Mouse (Mus musculus) ES-E14 (cell line): ENCODE measurements around the gene Gm16181. TPM values are rescaled to one million over a fixed set of nuclear protein-coding genes. Genes with fewer than 3 reads are reported as not detected.
A peak's percentile ranks its signal among the peaks of the same experiment; 100 is the strongest.

ENCODE experiments used
- DNase-seq: peaks from one replicate; pipeline ENCODE4 v3.0.0-alpha.2; 2013; ENCODE audit warnings: low read depth, low spot score
- H3K27ac ChIP-seq: 2 replicates; pipeline ENCODE4 v1.5.1; 2012; ENCODE audit warnings: low read depth, mild to moderate bottlenecking, low read length, moderate library complexity, mixed read lengths; ENCODE audit not compliant: poor library complexity, insufficient read depth, severe bottlenecking
- H3K36me3 ChIP-seq: 2 replicates; pipeline ENCODE4 v1.6.1; 2012; ENCODE audit warnings: mild to moderate bottlenecking, low read length, moderate library complexity, mixed read lengths; ENCODE audit not compliant: control insufficient read depth, poor library complexity, insufficient read depth, severe bottlenecking
- H3K4me1 ChIP-seq, 2 experiments: fragments of 150-350 bp in 1 of 2; sonication (generic) in 1 of 2; 2 replicates each; pipeline ENCODE4 v1.6.1; 2012; ENCODE audit warnings: low read length in 2 of 2, mild to moderate bottlenecking in 1 of 2, mixed read lengths in 1 of 2; ENCODE audit not compliant: control insufficient read depth in 2 of 2, insufficient read depth in 2 of 2, poor library complexity in 1 of 2
- H3K4me3 ChIP-seq, 2 experiments: fragments of 150-350 bp in 1 of 2; sonication (generic) in 1 of 2; 2 replicates each; pipeline ENCODE4 v1.5.1; 2012; ENCODE audit warnings: low read length in 2 of 2, low read depth in 1 of 2, mild to moderate bottlenecking in 1 of 2, mixed read lengths in 1 of 2; ENCODE audit not compliant: insufficient read depth in 1 of 2, poor library complexity in 1 of 2, severe bottlenecking in 1 of 2
- H3K9ac ChIP-seq: 2 replicates; pipeline ENCODE4 v1.6.1; 2012; ENCODE audit warnings: low read depth, mild to moderate bottlenecking, low read length, mixed read lengths; ENCODE audit not compliant: poor library complexity, insufficient read depth, severe bottlenecking
- H3K9me3 ChIP-seq: fragments of 150-350 bp; sonication (generic); 2 replicates; pipeline ENCODE4 v1.6.1; 2012; ENCODE audit warnings: low read depth, mild to moderate bottlenecking, low read length; ENCODE audit not compliant: control insufficient read depth, insufficient read depth
- CHD2 ChIP-seq: IDR thresholded peaks from 2 replicates; pipeline ENCODE4 v1.6.1; 2014; ENCODE audit warnings: mild to moderate bottlenecking, low read depth, low read length, inconsistent platforms
- HCFC1 ChIP-seq: IDR thresholded peaks from 2 replicates; pipeline ENCODE4 v1.6.1; 2012; ENCODE audit warnings: low read length, inconsistent platforms, borderline replicate concordance; ENCODE audit not compliant: insufficient read depth
- MAFK ChIP-seq: IDR thresholded peaks from 2 replicates; pipeline ENCODE4 v1.6.1; 2014; ENCODE audit warnings: mild to moderate bottlenecking, low read depth, low read length, inconsistent platforms; ENCODE audit not compliant: insufficient read depth
- ZC3H11A ChIP-seq: IDR thresholded peaks from 2 replicates; pipeline ENCODE4 v1.6.1; 2012; ENCODE audit warnings: low read depth, mild to moderate bottlenecking, inconsistent platforms, low read length, borderline replicate concordance
- ZNF384 ChIP-seq: IDR thresholded peaks from 2 replicates; pipeline ENCODE4 v1.6.1; 2012; ENCODE audit warnings: low read depth, low read length, inconsistent platforms
- in situ Hi-C, 2 experiments: fragments of 600-800 bp; cut with MboI; formaldehyde crosslinking; loops; one replicate each; pipeline ENCODE4 v1.15.1; 2025; ENCODE audit warnings: low sequenced_read_pairs in 2 of 2, inconsistent platforms in 1 of 2; ENCODE audit not compliant: unreplicated experiment in 2 of 2
- total RNA-seq: library from RNA; depleted of rRNA; stranded (reverse); fragments of 300-350 nt; gene quantifications from 2 replicates; pipeline ENCODE4 v1.2.3, GENCODE M21; 2012

Gene Gm16181
- total RNA-seq, 1 experiment: not detected

DNA sequence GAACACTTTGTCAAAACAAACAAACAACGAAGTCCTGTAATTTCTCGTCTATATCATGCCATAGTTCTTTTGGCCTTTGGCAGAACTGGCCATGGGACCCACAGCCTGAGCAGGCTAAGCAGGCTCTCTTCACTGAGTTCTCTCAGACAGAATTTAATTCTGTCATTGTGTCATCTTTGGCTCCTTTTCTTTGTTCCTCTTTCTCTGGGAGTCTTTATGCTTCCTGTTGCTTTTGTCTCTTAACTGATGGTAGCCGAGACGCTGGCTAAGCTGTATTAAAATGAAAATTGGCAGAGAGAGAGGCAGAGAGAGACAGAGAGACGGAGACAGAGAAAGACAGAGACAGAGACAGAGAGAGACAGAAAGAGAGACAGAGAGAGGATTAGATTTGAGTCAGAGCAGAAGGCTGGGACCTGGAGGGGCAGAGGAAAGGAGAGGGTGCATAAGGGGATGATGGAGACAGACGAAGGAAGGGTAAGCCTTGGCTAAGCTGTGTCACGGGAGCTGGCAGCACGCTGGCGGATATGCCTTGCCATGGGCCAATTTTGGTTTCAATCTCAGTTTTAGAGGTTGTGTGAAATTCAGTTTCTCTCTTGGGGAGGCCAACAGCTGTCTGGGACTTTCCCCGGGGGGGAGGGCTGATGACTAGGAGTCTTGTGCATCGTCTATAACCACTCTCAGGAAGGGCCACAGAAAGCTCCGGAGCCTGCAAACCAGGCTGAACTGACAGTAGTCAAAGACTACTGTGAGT lies 10.7 kb upstream of the Gm16181 start:
- H3K36me3 ChIP-seq: no peaks in the 10 kb centered on the region
- no peak overlapping the region for H3K27ac ChIP-seq
- no peak for DNase-seq
- no peak for TF ChIP-seq MAFK
- TF ChIP-seq HCFC1: no peak
- H3K4me1 ChIP-seq: no peaks in the 10 kb centered on the region
- no peaks in the 10 kb centered on the region for H3K9me3 ChIP-seq
- no peak overlapping the region for H3K9ac ChIP-seq
- no peak overlapping the region for H3K4me3 ChIP-seq
- in situ Hi-C loops: no loop called here

DNA sequence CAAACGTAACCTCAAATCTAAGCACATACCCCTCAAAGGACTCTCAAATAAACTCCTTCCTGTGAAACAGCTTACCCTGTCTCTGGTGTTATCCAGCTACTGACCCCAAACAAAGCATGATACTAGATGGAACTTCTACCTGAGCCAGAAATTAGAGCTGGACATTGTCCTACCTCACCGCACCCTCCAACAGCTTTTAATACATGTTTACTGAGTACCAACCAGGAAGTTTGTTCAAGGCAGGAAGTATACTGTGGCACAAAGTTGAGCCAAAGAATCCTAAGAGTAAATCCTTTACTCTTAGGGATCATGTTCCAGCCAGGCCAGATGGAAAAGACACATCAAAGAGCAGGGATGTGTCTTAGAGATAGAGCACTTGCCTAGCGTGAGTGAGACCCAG lies 10.0 kb upstream of the Gm16181 start:
- Histone ChIP-seq H3K4me3 (no peak overlapping the region), H3K9me3 (no peaks in the 10 kb centered on the region), H3K36me3 (no peaks in the 10 kb centered on the region), H3K9ac (no peak overlapping the region), H3K27ac (no peak overlapping the region), H3K4me1 (no peaks in the 10 kb centered on the region)
- no peak for DNase-seq
- in situ Hi-C loops: no loop called here
- TF ChIP-seq ZC3H11A (no peak), HCFC1 (no peak), ZNF384 (no peak), MAFK (no peak), CHD2 (no peak)

DNA sequence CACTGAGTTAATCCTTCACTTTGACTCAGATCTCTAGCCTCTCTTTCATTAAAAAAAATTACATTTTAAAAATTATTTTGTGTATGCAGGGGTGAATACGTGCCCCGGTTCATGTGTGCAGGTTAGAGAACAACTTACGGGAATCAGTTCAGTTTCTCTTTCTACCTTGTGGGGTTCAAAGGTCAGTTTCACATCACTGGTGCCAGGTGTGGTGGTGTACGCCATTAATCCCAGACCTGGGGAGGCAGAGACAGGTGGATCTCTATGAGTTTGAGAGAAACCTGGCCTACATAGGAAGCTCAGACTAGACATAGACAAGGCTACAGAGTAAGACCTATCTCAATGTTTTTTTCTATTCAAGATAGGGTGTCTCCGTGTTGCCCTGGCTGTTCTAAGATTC lies 7.6 kb upstream of the Gm16181 start:
- in situ Hi-C loops: no loop called here
- no peak overlapping the region for H3K4me3 ChIP-seq
- no peak for DNase-seq
- no peak overlapping the region for H3K27ac ChIP-seq
- no peaks in the 10 kb centered on the region for H3K36me3 ChIP-seq
- no peaks in the 10 kb centered on the region for H3K9me3 ChIP-seq
- no peak for TF ChIP-seq ZC3H11A
- TF ChIP-seq MAFK: no peak
- TF ChIP-seq CHD2: no peak
- TF ChIP-seq ZNF384: no peak
- TF ChIP-seq HCFC1: no peak
- H3K4me1 ChIP-seq: no peaks in the 10 kb centered on the region
- H3K9ac ChIP-seq: no peak overlapping the region

DNA sequence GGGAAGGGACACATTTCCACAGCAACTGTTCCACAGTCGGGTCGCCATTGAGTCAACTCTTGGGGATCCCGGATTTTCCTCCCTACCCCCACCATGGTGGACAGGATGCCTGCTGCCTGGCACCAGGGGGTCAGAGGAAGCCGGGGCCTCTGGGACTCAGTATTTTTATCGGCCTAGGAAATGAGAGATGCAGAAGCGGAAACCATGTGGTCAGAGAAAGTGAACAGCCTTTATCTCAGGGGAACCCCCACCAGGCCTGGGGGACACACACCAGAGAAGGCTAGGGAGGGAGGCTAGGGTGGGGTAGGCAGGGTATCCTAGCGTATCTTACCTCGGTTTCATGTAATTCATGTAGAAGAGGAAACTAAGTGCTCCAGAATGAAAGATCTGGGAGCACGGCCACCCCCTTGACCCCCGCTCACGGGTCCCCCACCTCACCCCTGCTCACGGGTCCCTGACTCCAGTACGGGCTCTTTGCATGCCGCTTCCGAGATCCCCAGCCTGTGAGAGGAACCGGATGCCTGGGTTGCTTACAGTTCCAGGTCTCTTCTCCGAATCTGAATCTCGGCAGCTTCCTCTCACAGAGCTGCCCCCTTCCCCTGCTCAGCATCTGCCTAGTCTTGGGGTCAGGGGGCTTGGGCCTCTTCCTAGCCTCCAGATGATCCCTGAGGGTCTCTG lies 2.0 kb upstream of the Gm16181 start:
- in situ Hi-C loops: no loop called here
- no peak for DNase-seq
- H3K4me3 ChIP-seq: no peak overlapping the region

More for the DNA sequence above, 2.0 kb upstream of the Gm16181 start:
- Histone ChIP-seq H3K4me1 (peaks cover 3 to 10% of the 10 kb centered on the region in 2 experiments; a peak in 2 of 4 replicates), H3K9ac (peak overlapping the region; percentile 34; the same call in 1 of the 2 replicates), H3K27ac (no peak overlapping the region), H3K9me3 (no peaks in the 10 kb centered on the region), H3K36me3 (0 out of 2 replicates have a peak, but pooled peaks cover under 1% of the 10 kb centered on the region)
- TF ChIP-seq HCFC1: no peak
- TF ChIP-seq ZNF384: no peak
- TF ChIP-seq ZC3H11A: no peak
- TF ChIP-seq CHD2: no peak
- TF ChIP-seq MAFK: no peak
